Mouse (Mus musculus) lung, embryonic 14.5 days (tissue): ENCODE measurements around the gene Pcsk5. TPM values are rescaled to one million over a fixed set of nuclear protein-coding genes. Genes with fewer than 3 reads are reported as not detected.

Experiments used
- ATAC-seq: fragments of 200-750 bp; cut with Nextera tagmentation; 2 replicates; pipeline ENCODE4 v1.8.0; 2017; ENCODE audit warnings: mild to moderate bottlenecking, moderate TSS enrichment, moderate library complexity; ENCODE audit not compliant: insufficient read depth
- DNase-seq: peaks from one replicate; pipeline ENCODE4 v3.0.0-alpha.2; 2015
- H3K27ac ChIP-seq: fragments of 300-500 bp; sonication (generic); 2 replicates; pipeline ENCODE4 v1.5.1; 2014; ENCODE audit warnings: low read depth, mild to moderate bottlenecking, moderate library complexity
- H3K27me3 ChIP-seq: fragments of 300-500 bp; sonication (generic); 2 replicates; pipeline ENCODE4 v1.6.1; 2014; ENCODE audit warnings: low read length, control low read depth; ENCODE audit not compliant: insufficient read depth
- H3K36me3 ChIP-seq: fragments of 300-500 bp; sonication (generic); 2 replicates; pipeline ENCODE4 v1.6.1; 2014; ENCODE audit warnings: control low read depth; ENCODE audit not compliant: insufficient read depth
- H3K4me1 ChIP-seq: fragments of 300-500 bp; sonication (generic); 2 replicates; pipeline ENCODE4 v1.6.1; 2014; ENCODE audit warnings: antibody characterized with exemption, control low read depth; ENCODE audit not compliant: insufficient read depth
- H3K4me2 ChIP-seq: fragments of 300-500 bp; sonication (generic); 2 replicates; pipeline ENCODE4 v1.6.1; 2014; ENCODE audit warnings: mild to moderate bottlenecking
- H3K4me3 ChIP-seq: fragments of 300-500 bp; sonication (generic); 2 replicates; pipeline ENCODE4 v1.5.1; 2014; ENCODE audit warnings: low read depth, low read length
- H3K9ac ChIP-seq: fragments of 300-500 bp; sonication (generic); 2 replicates; pipeline ENCODE4 v1.6.1; 2014
- H3K9me3 ChIP-seq: fragments of 300-500 bp; sonication (generic); 2 replicates; pipeline ENCODE4 v1.6.1; 2016; ENCODE audit warnings: low read depth, low read length, control low read depth
- CTCF ChIP-seq: IDR thresholded peaks from 2 replicates; pipeline ENCODE4 v1.5.1; 2016; ENCODE audit warnings: antibody characterized with exemption, low read depth
- WGBS: fragments of 180-500 bp; shearing (Covaris S2); extraction: QIAGEN DNeasy Blood & Tissue Kit; methylation state at CpG from one replicate; pipeline ENCODE4 v1.1.7; 2014; 5-methylcytosine and 5-hydroxymethylcytosine counted together
- polyA plus RNA-seq: library from polyadenylated mRNA; unstranded; fragments of >200 nt; fragmentation: Nextera tagmentation; extraction: Ambion mirVana; gene quantifications from 2 replicates; pipeline ENCODE4 v1.2.1, GENCODE M21; 2014

The Pcsk5 gene
- polyA plus RNA-seq, 1 experiment from 2014 or later: 19.0 TPM

GRCm38 (mm10) chr19:17744474-17745069 is 92.9 kb downstream of the Pcsk5 start:
- Histone ChIP-seq H3K27ac (no peak overlapping the region), H3K36me3 (no peaks in the 10 kb centered on the region), H3K9ac (no peak overlapping the region), H3K27me3 (no peaks in the 10 kb centered on the region), H3K9me3 (no peaks in the 10 kb centered on the region), H3K4me1 (no peaks in the 10 kb centered on the region), H3K4me3 (no peak overlapping the region), H3K4me2 (no peak overlapping the region)
- 60% methylated on average over 8 of the region's 8 CpGs for WGBS
- no peak for TF ChIP-seq CTCF
- DNase-seq (peak; percentile 23), ATAC-seq (no peak)

DNA sequence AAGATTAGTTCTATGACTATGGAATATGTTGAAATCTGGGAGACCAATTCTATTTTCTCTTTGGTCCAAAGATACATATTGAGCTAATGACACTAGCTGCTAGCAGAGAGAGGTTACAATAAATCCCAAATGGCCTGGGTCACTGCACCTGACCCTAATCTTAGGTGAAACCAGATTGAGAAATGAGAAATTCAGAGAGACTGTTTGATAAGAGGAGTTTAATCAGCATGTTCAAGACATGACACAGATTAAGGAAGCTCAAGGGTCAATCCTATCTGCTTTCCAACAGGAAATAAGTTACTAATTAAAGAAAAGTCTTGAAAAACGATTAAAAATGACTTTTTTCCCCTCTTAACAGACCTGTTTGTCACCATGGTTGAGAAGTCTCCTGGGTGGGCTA is 96.0 kb downstream of the Pcsk5 start:
- Histone ChIP-seq H3K9ac (no peak overlapping the region), H3K36me3 (no peaks in the 10 kb centered on the region), H3K9me3 (no peaks in the 10 kb centered on the region), H3K27me3 (no peaks in the 10 kb centered on the region), H3K4me2 (no peak overlapping the region), H3K4me3 (no peak overlapping the region), H3K27ac (no peak overlapping the region), H3K4me1 (no peaks in the 10 kb centered on the region)
- no peak for ATAC-seq
- WGBS: 24% methylated on average over 1 of the region's 1 CpGs
- no peak for TF ChIP-seq CTCF
- DNase-seq: no peak

DNA sequence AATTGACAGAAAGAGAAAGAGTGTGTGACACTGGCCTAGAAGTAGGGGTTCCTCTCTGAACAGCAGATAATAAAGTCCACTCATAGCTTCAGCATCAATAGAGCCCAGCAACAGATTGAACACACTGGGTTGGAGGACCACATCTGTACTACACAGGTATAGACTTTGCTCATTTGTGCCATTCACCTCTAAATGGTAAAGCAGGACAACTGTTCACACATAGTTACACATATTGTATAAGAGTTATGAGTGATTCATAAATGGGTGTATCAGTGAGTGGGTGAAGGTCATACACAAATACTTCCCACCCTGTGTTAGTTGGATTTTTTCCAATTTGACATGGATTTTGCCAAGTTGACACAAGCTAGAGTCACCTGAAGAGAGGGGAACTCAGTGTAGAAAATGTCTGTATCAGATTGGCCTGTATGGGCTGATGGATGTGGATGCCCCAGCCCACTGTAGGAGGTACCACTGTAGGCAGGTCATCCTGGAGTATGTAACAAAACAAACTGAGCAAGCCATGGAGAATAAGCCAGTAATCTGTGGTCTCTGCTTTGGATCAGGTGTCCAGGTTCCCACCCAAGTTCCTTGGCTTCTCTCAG is 104.7 kb downstream of the Pcsk5 start:
- H3K27ac ChIP-seq: no peak overlapping the region
- no peaks in the 10 kb centered on the region for H3K9me3 ChIP-seq
- ATAC-seq: no peak
- no peaks in the 10 kb centered on the region for H3K36me3 ChIP-seq
- TF ChIP-seq CTCF: no peak
- no peak overlapping the region for H3K4me3 ChIP-seq
- H3K4me2 ChIP-seq: no peak overlapping the region
- H3K9ac ChIP-seq: no peak overlapping the region
- H3K4me1 ChIP-seq: no peaks in the 10 kb centered on the region
- no peaks in the 10 kb centered on the region for H3K27me3 ChIP-seq
- no peak for DNase-seq

GRCm38 (mm10) chr19:17717066-17717465 is 120.4 kb downstream of the Pcsk5 start:
- Histone ChIP-seq H3K9ac (no peak overlapping the region), H3K36me3 (no peaks in the 10 kb centered on the region), H3K27me3 (no peaks in the 10 kb centered on the region), H3K4me3 (no peak overlapping the region), H3K9me3 (no peaks in the 10 kb centered on the region), H3K4me1 (no peaks in the 10 kb centered on the region; the same call in 1 of the 2 replicates), H3K27ac (no peak overlapping the region), H3K4me2 (no peak overlapping the region)
- ATAC-seq: no peak
- TF ChIP-seq CTCF: no peak
- DNase-seq: no peak
- WGBS: 82% methylated on average over 10 of the region's 10 CpGs

DNA sequence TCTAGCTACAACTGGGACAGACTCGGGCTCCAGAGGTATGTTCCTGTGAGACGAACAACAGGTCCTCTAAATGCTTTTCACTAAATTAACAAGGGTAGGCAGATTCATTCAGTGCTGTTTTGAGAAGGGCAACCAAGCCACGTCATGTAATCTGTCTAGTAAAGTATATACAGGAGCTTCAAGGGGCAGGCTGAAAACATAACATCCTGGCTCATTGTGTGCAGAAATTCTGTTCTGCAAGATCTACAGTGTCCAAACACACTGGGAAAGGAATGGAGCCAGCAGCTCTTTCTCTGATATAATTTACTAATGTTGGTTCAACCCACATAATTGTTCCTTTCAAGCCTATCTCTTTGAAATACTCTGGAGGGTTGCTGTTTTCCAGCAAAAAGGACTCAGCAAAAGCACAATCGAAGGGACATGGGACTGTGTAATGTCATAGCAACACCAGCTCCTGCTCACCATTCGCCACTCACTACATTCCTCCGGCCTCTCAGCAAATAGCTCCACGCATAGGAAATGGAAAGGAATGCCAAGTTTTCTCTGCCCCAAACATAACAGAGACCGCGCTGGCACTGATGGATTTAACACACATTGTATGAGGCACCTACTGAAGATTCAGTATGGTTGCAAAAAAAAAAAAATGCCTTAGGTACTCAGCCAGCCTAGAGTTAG is 122.0 kb downstream of the Pcsk5 start:
- DNase-seq (peak; percentile 76), ATAC-seq (peak; percentile 92)
- H3K4me1 ChIP-seq: no peaks in the 10 kb centered on the region; the same call in 1 of the 2 replicates
- H3K9me3 ChIP-seq: no peaks in the 10 kb centered on the region
- no peaks in the 10 kb centered on the region for H3K36me3 ChIP-seq
- WGBS: 38% methylated on average over 9 of the region's 9 CpGs
- H3K27ac ChIP-seq: peak overlapping the region; percentile 51; the same call in 1 of the 2 replicates
- TF ChIP-seq CTCF: peak; percentile 27; the same call in 1 of the 2 replicates
- H3K27me3 ChIP-seq: no peaks in the 10 kb centered on the region
- H3K4me3 ChIP-seq: no peak overlapping the region
- H3K4me2 ChIP-seq: no peak overlapping the region
- H3K9ac ChIP-seq: no peak overlapping the region

GRCm38 (mm10) chr19:17691626-17692025 is 145.8 kb downstream of the Pcsk5 start:
- no peak overlapping the region for H3K4me3 ChIP-seq
- DNase-seq (no peak), ATAC-seq (no peak)
- no peak overlapping the region for H3K27ac ChIP-seq
- H3K27me3 ChIP-seq: no peaks in the 10 kb centered on the region
- H3K4me2 ChIP-seq: no peak overlapping the region
- no peak overlapping the region for H3K9ac ChIP-seq
- WGBS: 91% methylated on average over 6 of the region's 6 CpGs
- H3K36me3 ChIP-seq: no peaks in the 10 kb centered on the region
- no peak for TF ChIP-seq CTCF
- no peaks in the 10 kb centered on the region for H3K9me3 ChIP-seq
- no peaks in the 10 kb centered on the region for H3K4me1 ChIP-seq

GRCm38 (mm10) chr19:17678371-17678770 is 159.1 kb downstream of the Pcsk5 start:
- ATAC-seq (peak; percentile 80), DNase-seq (peak; percentile 90)
- no peak overlapping the region for H3K9ac ChIP-seq
- 33% methylated on average over 7 of the region's 7 CpGs for WGBS
- H3K27me3 ChIP-seq: no peaks in the 10 kb centered on the region
- H3K4me1 ChIP-seq: no peaks in the 10 kb centered on the region
- H3K27ac ChIP-seq: no peak overlapping the region
- H3K4me2 ChIP-seq: no peak overlapping the region
- no peak for TF ChIP-seq CTCF
- no peaks in the 10 kb centered on the region for H3K36me3 ChIP-seq
- H3K9me3 ChIP-seq: no peaks in the 10 kb centered on the region
- no peak overlapping the region for H3K4me3 ChIP-seq
